Mouse (Mus musculus): Measurements from ENCODE around the gene Tac4.

Tac4 gene

DNA sequence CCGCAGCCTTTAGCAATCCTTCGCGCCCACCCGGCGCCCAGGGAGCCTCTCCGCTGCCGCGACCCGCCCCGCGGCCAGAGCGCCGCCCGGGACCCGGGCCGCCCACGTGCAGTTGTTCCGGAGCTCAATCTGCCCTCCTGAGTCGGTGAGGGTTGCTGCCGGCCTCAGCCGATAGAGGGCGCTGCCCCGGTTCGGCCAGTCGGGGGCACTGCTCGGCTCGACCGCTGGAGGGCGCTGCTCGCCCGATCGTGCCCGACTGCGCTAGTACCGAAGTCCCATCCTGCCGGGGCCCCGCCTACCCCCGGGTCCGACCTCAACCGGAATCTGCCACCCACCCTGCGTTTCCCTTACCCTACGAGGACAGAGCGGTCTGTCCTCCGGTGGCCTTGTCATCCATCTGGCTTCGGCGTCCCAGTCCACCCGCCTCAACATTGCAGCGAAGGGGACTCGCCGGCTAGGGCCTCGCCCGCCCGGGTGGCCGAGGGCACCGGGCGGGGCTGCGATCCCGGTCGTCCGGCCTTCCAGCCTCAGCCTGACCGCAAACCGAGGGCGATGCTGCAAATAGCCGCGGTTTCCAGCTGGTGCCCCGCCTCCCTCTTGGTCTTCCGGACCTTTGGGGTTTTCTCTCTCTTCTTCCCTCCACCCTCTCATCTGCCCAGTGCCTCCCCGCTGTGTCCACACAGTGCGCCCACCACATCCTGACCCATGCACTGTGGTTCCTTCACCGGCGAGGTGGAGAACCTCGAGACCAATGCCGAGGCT is 2.1 kb upstream of the Tac4 start:
- DNase-seq (ENCODE audit: low spot score in 2 of 2): peak; percentile 80 to 87

DNA sequence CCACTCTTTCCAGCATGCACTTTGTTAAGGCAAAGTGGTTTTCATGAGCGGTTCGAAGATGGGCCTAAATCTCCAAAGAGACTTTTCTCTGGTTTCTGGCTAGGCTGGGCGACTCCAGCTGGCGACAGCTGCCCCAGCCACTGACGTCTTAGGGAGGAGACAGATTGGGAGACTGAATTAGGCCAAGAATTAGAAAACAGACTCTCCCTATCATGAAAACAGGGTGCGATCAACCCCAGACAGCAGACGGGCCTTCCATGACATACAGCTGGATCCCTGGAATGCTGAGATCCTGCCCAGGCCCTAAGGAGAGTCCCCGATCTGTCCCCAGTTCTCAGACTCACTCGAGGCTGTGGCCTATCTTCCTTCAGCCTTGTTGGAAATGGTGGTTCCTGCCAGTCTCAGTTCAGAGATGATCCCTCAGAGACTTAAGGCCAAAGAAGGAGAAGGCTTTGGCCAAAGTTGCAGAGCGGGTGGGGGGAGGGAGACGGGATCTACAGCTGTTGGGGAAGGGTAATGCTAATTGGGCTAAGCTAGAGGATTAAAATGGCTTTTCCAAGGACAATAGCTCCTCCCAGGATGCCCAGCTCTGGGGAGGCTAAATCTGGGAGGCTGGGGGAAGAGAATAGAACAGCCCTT is 2.6 kb downstream of the Tac4 start:
- no peak for DNase-seq (ENCODE audit: low spot score in 2 of 2)

DNA sequence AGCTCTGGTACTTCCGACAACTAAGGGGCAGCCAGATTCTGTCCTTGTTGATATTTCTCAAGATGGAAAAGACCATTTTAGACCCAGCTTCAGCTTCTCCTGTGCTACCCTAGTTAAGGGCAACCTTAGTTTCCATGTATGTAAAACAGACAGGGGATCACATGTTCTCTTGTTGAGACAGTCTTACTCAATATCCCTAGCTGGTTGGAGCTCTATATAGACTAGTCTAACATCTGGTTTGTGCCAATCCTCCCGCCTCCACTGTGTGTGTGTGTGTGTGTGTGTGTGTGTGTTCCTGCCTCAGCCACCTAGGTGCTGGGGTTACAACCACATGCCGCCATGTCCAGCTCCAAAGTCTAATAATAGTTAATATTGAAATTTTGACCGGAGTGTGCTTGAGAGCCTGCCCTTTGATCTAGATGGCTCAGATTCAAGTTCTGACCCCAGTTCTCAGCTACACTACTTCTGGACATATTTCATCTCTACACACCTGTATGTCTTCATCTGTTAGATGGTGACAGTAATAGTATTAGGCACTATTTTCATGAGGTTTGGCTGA is 3.2 kb downstream of the Tac4 start:
- DNase-seq (ENCODE audit: low spot score in 2 of 2): no peak

DNA sequence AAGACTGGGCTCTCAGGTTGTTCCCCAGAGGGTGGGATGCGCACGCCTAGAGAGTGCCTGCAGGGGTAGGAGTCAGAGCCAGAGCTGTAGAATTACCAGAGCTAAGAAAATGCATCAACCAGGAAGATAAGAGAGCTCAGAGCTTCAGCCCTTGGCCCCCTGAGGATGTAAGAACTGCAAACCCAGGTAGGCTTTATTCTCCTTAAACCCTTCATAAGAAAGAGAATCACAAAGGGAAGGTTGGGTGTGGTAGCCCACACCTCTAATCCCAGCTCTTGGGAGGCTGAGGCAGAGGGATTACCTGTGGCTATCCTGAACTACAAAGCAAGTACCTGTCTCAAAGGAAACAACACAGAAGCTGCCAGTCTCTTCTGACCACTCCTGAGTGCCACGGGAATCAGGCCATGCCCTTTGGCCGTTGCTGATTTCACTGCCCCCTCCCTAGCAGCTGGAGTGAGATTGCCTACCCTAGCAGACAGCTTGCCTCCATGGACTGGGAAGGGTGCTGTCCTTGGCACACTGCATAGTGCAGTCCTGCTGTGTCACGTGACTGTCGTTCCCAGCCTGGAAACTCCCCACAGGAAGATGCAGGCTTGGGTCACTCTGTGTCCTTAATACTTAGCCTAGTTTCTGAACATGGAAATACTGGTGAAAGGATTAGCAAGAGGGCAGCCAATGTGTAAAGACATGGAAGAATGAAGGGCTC is 5.4 kb downstream of the Tac4 start:
- DNase-seq (ENCODE audit: low spot score in 2 of 2): no peak

DNA sequence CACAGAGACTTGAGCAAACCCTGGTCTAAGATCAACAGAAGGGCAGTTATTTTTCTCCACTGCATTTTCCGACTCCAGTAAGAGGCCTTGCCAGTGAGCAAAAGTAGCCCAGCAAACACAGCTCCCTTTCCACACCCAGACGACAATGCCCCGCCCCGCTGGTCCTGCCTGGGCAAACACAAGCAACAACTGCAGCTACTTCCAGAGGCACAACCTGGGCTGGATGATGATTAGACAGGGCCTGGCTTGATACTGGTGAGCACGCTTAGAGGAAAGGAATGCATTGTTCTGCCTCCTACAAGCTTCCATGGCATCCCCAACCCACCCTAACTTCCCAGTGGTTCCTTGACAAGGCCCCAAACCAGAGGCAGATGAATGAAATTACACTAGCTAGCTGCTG is 12.3 kb downstream of the Tac4 start:
- DNase-seq (ENCODE audit: low spot score in 2 of 2): no peak

DNA sequence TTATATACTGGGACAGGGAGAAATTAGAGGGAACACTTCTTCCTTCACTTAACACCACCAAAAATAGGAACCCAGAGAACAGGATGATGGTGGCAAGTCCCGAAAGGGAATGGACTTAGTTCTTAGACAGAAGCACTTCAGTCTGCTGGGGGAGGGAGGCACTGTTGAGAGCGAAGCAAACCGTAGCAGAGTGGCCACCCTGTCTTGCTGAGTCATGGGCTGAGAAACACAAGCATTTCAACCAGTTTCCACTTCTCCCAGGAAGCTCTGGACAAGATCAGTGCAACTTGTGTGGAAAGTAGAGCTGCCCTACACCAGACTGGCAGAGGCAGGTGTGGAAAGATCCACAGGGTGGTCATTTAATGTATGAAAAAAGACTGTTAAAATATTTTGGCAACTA is 13.3 kb downstream of the Tac4 start:
- no peak for DNase-seq (ENCODE audit: low spot score in 2 of 2)

DNA sequence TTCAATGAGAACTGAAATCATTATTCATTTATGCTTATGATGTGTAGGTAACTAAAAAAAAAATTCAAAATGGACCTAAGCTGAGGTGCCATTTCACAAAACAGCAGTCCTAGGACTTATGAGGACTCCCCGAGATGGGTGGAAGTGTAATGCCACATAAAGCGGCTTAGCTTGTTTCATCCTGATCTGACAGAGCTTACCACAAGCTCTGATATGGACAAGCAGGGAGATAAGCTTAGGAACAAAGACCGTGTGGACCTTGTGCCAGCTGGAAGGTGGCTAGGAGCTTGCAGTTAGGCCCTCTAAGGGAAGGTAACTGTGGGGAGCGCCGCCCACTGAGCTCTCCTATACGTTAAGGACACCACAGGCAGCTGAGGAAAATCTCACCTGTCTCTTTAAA is 14.7 kb downstream of the Tac4 start:
- DNase-seq (ENCODE audit: low spot score in 2 of 2): no peak

- DNase-seq (ENCODE audit: low spot score in 2 of 2): no peak
Measured at GRCm38 (mm10) chr11:95279061-95279659, 17.8 kb downstream of the Tac4 start.

GRCm38 (mm10) chr11:95282331-95282730 is 21.0 kb downstream of the Tac4 start:
- DNase-seq (ENCODE audit: low spot score in 2 of 2): no peak

GRCm38 (mm10) chr11:95291998-95292397 is 30.7 kb downstream of the Tac4 start:
- DNase-seq (ENCODE audit: low spot score in 2 of 2): no peak

GRCm38 (mm10) chr11:95293017-95293624 is 31.8 kb downstream of the Tac4 start:
- DNase-seq (ENCODE audit: low spot score in 2 of 2): no peak

DNA sequence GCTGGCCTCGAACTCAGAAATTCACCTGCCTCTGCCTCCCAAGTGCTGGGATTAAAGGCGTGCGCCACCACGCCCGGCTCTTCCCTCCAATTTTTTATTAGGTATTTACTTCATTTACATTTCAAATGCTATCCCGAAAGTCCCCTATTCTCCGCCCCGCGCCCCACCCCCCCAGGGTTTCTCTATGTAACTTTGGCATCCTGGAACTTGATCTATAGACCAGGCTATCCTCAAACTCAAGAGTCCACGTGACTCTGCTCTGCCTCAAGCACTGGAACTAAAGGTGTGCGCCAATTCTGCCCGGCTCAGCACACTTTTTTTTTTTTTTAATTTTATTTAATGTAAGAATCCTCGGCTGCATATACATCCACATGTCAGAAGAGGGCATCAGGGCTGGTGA is 34.4 kb downstream of the Tac4 start:
- no peak for DNase-seq (ENCODE audit: low spot score in 2 of 2)

DNA sequence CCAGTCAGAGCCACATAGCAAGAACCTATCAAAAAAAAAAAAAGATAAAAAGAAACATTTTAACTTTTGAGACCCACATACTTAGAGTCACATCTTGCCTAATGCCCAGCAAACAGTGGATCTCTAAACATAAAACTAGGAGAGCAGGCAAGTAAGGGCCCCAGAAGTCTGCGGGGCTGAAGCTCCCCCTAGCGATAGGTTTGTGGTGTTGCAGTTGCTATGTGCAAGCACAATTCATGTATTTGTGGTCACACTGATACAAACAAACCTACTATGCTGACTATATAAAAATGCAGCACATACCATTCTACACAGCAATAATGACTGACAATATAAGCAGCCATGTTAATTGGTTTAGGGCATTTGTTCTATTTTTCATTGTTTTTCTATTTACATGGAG is 36.8 kb downstream of the Tac4 start:
- no peak for DNase-seq (ENCODE audit: low spot score in 2 of 2)

GRCm38 (mm10) chr11:95299886-95300285 is 38.6 kb downstream of the Tac4 start:
- no peak for DNase-seq (ENCODE audit: low spot score in 2 of 2)

DNA sequence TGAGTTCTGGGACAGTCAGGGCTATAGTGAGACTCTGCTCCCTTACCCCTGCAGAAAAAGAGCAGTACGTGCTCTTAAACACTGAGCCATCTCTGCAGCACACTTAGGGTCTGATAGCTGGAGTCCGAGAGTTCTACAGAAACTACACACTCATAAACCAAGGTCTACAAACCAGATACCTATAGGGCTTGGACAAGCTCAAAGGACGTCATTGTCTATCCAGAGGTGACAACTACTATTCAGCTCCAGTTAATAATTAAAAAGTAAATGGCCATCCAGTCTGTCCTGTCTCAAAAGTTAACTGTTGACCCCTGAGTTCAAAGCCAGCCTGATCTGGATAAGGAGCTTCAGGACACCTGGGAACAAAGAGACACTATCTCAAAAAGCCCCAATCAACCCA is 40.4 kb downstream of the Tac4 start:
- DNase-seq (ENCODE audit: low spot score in 2 of 2): no peak

- no peak for DNase-seq (ENCODE audit: low spot score in 2 of 2)
Measured at GRCm38 (mm10) chr11:95305600-95305999, 44.3 kb downstream of the Tac4 start.

DNA sequence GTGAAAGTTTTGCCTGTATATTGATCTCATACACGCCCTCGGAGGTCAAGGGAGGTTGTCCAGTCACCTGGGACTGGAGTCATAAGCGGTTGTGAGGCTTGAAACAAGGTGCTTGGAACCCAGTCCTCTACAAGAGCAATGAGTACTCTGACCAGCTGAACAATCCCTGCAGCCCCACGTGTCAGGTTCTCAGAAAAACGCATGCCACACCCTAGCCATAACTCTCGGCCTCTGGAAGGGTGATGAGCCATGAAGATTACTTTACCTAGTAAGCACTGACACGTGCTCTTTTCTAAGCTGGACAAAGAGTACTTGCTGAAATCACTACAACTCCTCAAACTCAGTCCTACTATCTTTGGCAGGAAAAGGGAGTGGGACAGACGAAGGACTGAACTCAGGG is 46.2 kb downstream of the Tac4 start:
- no peak for DNase-seq (ENCODE audit: low spot score in 2 of 2)

DNA sequence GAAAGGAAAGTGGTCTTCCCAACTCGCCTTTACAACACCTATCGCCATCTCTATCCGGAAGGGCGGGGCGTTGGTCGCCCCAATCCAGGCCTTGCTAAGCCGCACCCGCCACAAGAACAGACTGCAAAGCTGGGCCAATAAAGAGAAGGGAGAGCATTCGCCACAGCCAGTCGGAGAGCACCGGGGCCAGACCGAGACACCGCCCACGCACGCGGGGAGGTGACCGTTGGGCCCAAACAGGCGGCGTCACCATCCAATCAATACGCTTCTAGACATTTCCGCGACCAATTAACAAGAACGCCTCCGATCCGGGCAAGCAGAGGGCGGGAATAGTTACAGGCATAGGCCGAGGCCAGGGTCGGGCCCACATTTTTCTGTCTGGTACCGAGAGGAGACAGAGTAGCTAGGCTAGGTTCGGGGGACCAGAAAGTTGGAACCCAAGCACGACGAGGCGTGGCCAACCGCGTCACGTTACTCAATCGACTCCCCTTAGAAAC is 48.2 kb downstream of the Tac4 start:
- DNase-seq (ENCODE audit: low spot score in 2 of 2): peak; percentile 97 to 99

DNA sequence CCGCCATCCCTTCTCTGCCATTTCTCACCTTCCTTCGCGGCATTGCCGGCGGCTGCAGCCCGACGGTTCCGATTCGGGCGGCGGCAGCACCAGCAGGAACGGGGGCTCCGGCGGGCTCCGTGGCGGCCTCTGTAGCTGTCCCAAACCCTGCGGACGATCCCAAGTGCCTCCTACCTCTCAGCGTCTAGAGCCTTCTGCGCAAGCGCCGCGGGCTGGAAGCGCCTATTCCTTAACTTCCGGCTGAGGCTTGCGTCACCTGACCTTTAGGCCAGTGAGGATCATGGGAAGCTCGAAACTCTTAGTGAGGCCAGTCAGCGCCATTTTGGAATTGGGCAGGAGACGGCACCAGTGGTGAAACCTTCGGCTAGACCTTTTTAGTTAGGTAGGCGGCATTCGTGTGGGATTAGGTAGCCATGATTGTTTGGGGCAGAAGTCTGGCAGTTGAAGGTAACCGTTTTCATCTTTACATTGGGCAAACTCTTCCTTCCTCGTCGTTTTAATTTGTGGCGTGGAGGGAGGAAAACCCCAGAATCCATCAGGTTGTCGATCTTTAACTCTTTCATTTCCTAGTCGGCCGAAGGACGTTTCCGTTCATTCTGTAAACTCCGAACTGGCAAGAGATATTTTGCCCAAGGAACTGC is 48.8 kb downstream of the Tac4 start, which contains the start of gene Kat7:
Kat7 (minus strand) TSS at position 240 of the 641 bp plus-strand sequence.
- DNase-seq (ENCODE audit: low spot score in 2 of 2): peak; percentile 97 to 99

DNA sequence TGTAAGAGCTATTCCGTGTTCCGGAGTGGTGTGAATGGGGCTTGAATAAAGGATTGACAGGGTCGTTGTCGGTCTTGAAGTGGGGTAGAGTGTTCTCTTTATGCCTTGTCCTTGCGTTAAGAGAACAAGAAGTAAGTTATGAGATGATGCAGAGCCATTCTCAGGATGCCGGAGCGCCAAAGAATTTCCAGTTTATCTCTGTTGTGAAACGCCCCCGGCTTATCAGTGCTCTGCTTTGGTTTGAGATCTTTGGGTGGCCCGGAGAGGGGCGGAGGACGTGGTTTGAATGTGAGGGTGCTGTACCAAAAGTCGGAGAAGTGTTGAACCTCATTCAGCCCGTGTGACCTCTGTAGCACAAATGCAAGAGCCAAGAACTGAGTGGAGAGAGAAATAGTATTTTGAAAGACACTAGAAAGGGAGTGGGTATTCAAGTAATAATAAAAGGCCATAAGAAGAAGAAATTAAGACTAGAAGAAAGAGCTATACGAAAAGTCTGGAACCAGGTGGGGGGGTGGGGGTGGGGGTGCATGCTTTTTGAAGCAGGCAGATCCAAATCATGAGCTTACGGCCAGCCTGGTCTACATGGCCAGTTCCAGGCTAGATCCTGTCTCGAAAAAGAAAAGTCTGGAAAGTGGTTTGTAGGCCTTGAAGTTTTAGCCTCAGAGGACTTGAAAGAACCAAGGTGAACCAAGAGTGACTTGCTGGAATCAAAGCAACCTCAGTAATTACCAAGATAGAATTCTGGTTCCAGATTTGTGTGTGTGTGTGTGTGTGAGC is 49.5 kb downstream of the Tac4 start:
- peak in 1 of 2 experiments; percentile 38 for DNase-seq (ENCODE audit: low spot score in 2 of 2)
